Mouse (Mus musculus): Measurements from ENCODE around the gene Abca13. TPM values are rescaled to one million over a fixed set of nuclear protein-coding genes. Genes with fewer than 3 reads are reported as not detected.

Gene Abca13
- total and polyA plus RNA-seq, 3 experiments = under 0.01 to 0.03 (median 0.03) TPM

DNA sequence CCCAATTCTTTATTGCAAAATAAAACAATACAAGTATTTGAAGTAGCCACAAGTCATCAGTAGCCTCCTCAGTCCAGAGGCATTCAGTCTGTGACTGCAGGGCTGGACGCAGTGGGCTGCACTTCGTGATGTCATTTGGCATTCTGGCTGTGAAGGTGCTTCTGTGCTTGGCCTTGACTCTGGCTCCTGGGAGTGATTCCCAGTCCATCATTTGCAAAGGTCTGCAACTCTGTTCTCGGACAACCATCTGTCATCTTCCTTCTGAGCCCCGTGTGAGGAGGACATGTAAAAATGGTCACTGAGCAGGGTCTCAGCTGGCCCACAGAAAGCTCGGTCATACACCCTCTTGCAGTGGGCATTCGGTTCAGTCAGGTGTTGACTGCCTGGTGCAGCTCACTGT, 345.1 kb downstream of the Abca13 start:
- in situ Hi-C loops (cut with MboI; ENCODE audit: low pct_ligation_motif_present, low pct_unique_long_range_greater_than_20kb, low sequenced_read_pairs) = no loop called here
- no peak overlapping the region for H3K4me3 ChIP-seq (replicated peaks in 1 of 3; ENCODE audit: low read depth in 2 of 3, low read length in 2 of 3, poor library complexity in 1 of 3)
- no peaks in the 10 kb centered on the region for H3K27me3 ChIP-seq (replicated peaks)
- no peak overlapping the region for H3K4me2 ChIP-seq (ENCODE audit: insufficient read depth, low read depth, poor library complexity, severe bottlenecking)
- H3K4me1 ChIP-seq (ENCODE audit: control insufficient read depth in 1 of 2, insufficient read depth in 2 of 2) = no peaks in the 10 kb centered on the region
- no peaks in the 10 kb centered on the region for H3K36me3 ChIP-seq (replicated peaks in 1 of 2; ENCODE audit: control insufficient read depth in 1 of 2, insufficient read depth in 1 of 2, low read length in 1 of 2)
- DNase-seq (ENCODE audit: extremely low read depth) = no peak
- no peaks in the 10 kb centered on the region for H3K79me2 ChIP-seq (replicated peaks; ENCODE audit: control insufficient read depth, extremely low read depth, insufficient read depth, poor library complexity, severe bottlenecking)
- no peak for TF ChIP-seq E2F4 (IDR thresholded peaks at IDR 0.05; ENCODE audit: insufficient replicate concordance, low read depth, low read length)
- TF ChIP-seq NELFE (IDR thresholded peaks at IDR 0.05; ENCODE audit: low read depth, low read length) = no peak
- TF ChIP-seq KAT2A (IDR thresholded peaks at IDR 0.05; ENCODE audit: insufficient replicate concordance, low read length) = no peak
- TF ChIP-seq CHD2 (IDR thresholded peaks at IDR 0.05; ENCODE audit: low read length) = no peak
- no peak for TF ChIP-seq USF2 (conservative IDR thresholded peaks at IDR 0.05; ENCODE audit: low read depth, low read length)
- TF ChIP-seq ZNF384 (IDR thresholded peaks at IDR 0.05; ENCODE audit: low read depth, low read length) = no peak
- TF ChIP-seq ZC3H11A (IDR thresholded peaks at IDR 0.05; ENCODE audit: low read depth, low read length) = no peak
- TF ChIP-seq SIN3A (IDR thresholded peaks at IDR 0.05; ENCODE audit: low read length) = no peak
- TF ChIP-seq PAX5 (IDR thresholded peaks at IDR 0.05; ENCODE audit: low read length) = no peak
- TF ChIP-seq ZMIZ1 (IDR thresholded peaks at IDR 0.05; ENCODE audit: low read depth, low read length) = no peak
- no peak for TF ChIP-seq GABPA (IDR thresholded peaks at IDR 0.05; ENCODE audit: insufficient replicate concordance, low read depth, low read length)
- TF ChIP-seq MAZ (IDR thresholded peaks at IDR 0.05; ENCODE audit: low read depth, low read length) = no peak
- TF ChIP-seq NRF1 (IDR thresholded peaks at IDR 0.05; ENCODE audit: low read depth, low read length) = no peak
- no peak for TF ChIP-seq IRF4 (IDR thresholded peaks at IDR 0.05; ENCODE audit: low read depth, low read length)
- no peak for TF ChIP-seq MAX (IDR thresholded peaks at IDR 0.05; ENCODE audit: low read length)
- TF ChIP-seq MYC (IDR thresholded peaks at IDR 0.05; ENCODE audit: low read depth, low read length) = no peak
- no peak for TF ChIP-seq SMC3 (IDR thresholded peaks at IDR 0.05; ENCODE audit: low read depth, low read length)
- no peak for TF ChIP-seq TBP (conservative IDR thresholded peaks at IDR 0.05; ENCODE audit: low read depth, low read length)
- no peak for TF ChIP-seq MAFK (IDR thresholded peaks at IDR 0.05; ENCODE audit: insufficient replicate concordance, low read length)
- dilution Hi-C loops (cut with MboI; ENCODE audit: extremely low pct_ligation_motif_present, extremely low pct_unique_long_range_greater_than_20kb, low sequenced_read_pairs) = no loop called here
- no peak overlapping the region for H3K27ac ChIP-seq (ENCODE audit: insufficient read depth, low read depth)
- H3K9me3 ChIP-seq (replicated peaks; ENCODE audit: low read length) = peaks cover 38% of the 10 kb centered on the region
- H3K9ac ChIP-seq (ENCODE audit: insufficient read depth, low read depth) = no peak overlapping the region

DNA sequence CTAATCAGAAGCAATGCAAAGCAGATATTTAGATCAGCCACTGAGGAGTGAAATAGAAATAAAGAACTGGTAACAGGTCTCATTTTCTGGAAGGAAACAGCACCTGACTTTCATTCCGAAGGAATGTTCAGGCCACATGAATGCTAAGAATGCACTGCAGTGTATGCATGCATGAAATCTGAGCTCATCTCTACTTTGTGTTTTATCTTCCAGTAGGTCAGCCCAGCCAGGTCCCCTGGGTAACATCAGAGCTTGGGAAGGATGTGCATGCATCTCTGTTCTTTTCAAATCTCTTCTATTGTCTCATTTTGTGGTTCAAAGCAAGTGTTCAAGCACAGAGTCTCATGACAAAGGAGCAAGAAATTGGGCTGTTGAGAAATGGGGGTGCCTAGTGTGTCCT, 346.6 kb downstream of the Abca13 start:
- H3K36me3 ChIP-seq (replicated peaks in 1 of 2; ENCODE audit: control insufficient read depth in 1 of 2, insufficient read depth in 1 of 2, low read length in 1 of 2) = no peaks in the 10 kb centered on the region
- no peaks in the 10 kb centered on the region for H3K27me3 ChIP-seq (replicated peaks)
- H3K27ac ChIP-seq (ENCODE audit: insufficient read depth, low read depth) = no peak overlapping the region
- H3K9ac ChIP-seq (ENCODE audit: insufficient read depth, low read depth) = no peak overlapping the region
- no peak for TF ChIP-seq MXI1 (IDR thresholded peaks at IDR 0.05; ENCODE audit: low read depth, low read length)
- TF ChIP-seq RAD21 (IDR thresholded peaks at IDR 0.05; ENCODE audit: low read depth, low read length) = no peak
- no peak for TF ChIP-seq POLR2AphosphoS2 (IDR thresholded peaks at IDR 0.05; ENCODE audit: low read depth, low read length)
- TF ChIP-seq JUND (conservative IDR thresholded peaks at IDR 0.05; ENCODE audit: low read depth, low read length) = no peak
- no peak for TF ChIP-seq MEF2A (IDR thresholded peaks at IDR 0.05; ENCODE audit: borderline replicate concordance, low read depth, low read length)
- no peak for TF ChIP-seq TCF12 (IDR thresholded peaks at IDR 0.05; ENCODE audit: low read depth, low read length)
- no peak for TF ChIP-seq IRF4 (IDR thresholded peaks at IDR 0.05; ENCODE audit: low read depth, low read length)
- no peak for TF ChIP-seq MYC (IDR thresholded peaks at IDR 0.05; ENCODE audit: low read depth, low read length)
- no peak for TF ChIP-seq GABPA (IDR thresholded peaks at IDR 0.05; ENCODE audit: insufficient replicate concordance, low read depth, low read length)
- no peak for TF ChIP-seq ETS1 (conservative IDR thresholded peaks at IDR 0.05; ENCODE audit: low read depth, low read length)
- no peak overlapping the region for H3K4me3 ChIP-seq (replicated peaks in 1 of 3; ENCODE audit: low read depth in 2 of 3, low read length in 2 of 3, poor library complexity in 1 of 3)
- no peaks in the 10 kb centered on the region for H3K79me2 ChIP-seq (replicated peaks; ENCODE audit: control insufficient read depth, extremely low read depth, insufficient read depth, poor library complexity, severe bottlenecking)
- H3K9me3 ChIP-seq (replicated peaks; ENCODE audit: low read length) = peaks cover 30% of the 10 kb centered on the region
- H3K4me2 ChIP-seq (ENCODE audit: insufficient read depth, low read depth, poor library complexity, severe bottlenecking) = no peak overlapping the region
- DNase-seq (ENCODE audit: extremely low read depth) = no peak
- dilution Hi-C loops (cut with MboI; ENCODE audit: extremely low pct_ligation_motif_present, extremely low pct_unique_long_range_greater_than_20kb, low sequenced_read_pairs) (no loop called here), in situ Hi-C loops (cut with MboI; ENCODE audit: low pct_ligation_motif_present, low pct_unique_long_range_greater_than_20kb, low sequenced_read_pairs) (no loop called here)
- H3K4me1 ChIP-seq (ENCODE audit: control insufficient read depth in 1 of 2, insufficient read depth in 2 of 2) = no peaks in the 10 kb centered on the region

Measured in CH12.LX (cell line).